Comparison of ENCODE assay signal across 24 mouse cellular contexts in genomic region chr16:76357155-76357554, GRCm38 (mm10). TPM values are rescaled to one million over a fixed set of nuclear protein-coding genes. Genes with fewer than 3 reads are reported as not detected.
A peak's percentile ranks its signal among the peaks of the same experiment; 100 is the strongest.
DNase-seq lines count a peak whose midpoint lies in the region; ATAC-seq and TF ChIP-seq lines count a peak whose summit lies in the region.
"Had no signal": no experiment of that assay in that cellular context is flagged by ENCODE, and none has a peak within 500 bp of the region (broad histone marks: within the 10 kb centered on the region; RNA-seq: fewer than 3 reads in every experiment).

No protein-coding gene starts in this region.

- H3K27ac ChIP-seq in intestine, embryonic 16.5 days (ENCODE audit: low read length), result peak overlapping the region; percentile 31; the same call in 1 of the 2 replicates
- no peak overlapping the region for H3K27ac ChIP-seq in thymus, adult 2 months (ENCODE audit: control insufficient read depth, insufficient read depth, low read length)
- H3K27ac ChIP-seq: hindbrain, embryonic 10.5 days; hindbrain, embryonic 13.5 days had no signal

- 82% methylated on average over 12 of the region's 12 CpGs for WGBS in intestine, embryonic 16.5 days
- WGBS in thymus, adult 2 months, result 93% methylated on average over 12 of the region's 12 CpGs

- no peaks in the 10 kb centered on the region for H3K36me3 ChIP-seq in intestine, embryonic 16.5 days (ENCODE audit: control insufficient read depth, insufficient read depth, low read length)
- peaks cover 2% of the 10 kb centered on the region; the same call in 1 of the 2 replicates for H3K36me3 ChIP-seq in thymus, adult 2 months (ENCODE audit: control insufficient read depth, insufficient read depth, low read length)
- H3K36me3 ChIP-seq: hindbrain, embryonic 13.5 days had no signal

- peaks cover 23% of the 10 kb centered on the region for H3K4me1 ChIP-seq in intestine, embryonic 16.5 days (ENCODE audit: control insufficient read depth, insufficient read depth, low read length)
- H3K4me1 ChIP-seq in thymus, adult 2 months (replicated peaks; ENCODE audit: control insufficient read depth, insufficient read depth, low read length), result peaks cover 31% of the 10 kb centered on the region

- peak; percentile 46 for ATAC-seq in CD4-positive, CD25-positive, alpha-beta regulatory T cell, adult 4 months
- no peak for ATAC-seq in intestine, embryonic 16.5 days
- no peak for ATAC-seq in erythroblast, adult 5-6 weeks (replicated peaks; ENCODE audit: low FRiP score, poor library complexity, severe bottlenecking)
- ATAC-seq: forebrain, embryonic 14.5 days; forebrain, postnatal 0 days; hindbrain, embryonic 16.5 days; Patski had no signal

- no peak for TF ChIP-seq POLR2A in thymus, adult 2 months (IDR thresholded peaks at IDR 0.05; ENCODE audit: control insufficient read depth, extremely low read depth, insufficient read depth, low read length, poor library complexity)

- no peaks in the 10 kb centered on the region for H3K27me3 ChIP-seq in intestine, embryonic 16.5 days (replicated peaks; ENCODE audit: control insufficient read depth, insufficient read depth, low read length)
- no peaks in the 10 kb centered on the region for H3K27me3 ChIP-seq in thymus, adult 2 months (ENCODE audit: control insufficient read depth, insufficient read depth, low read length)
- H3K27me3 ChIP-seq: CH12.LX; hindbrain, embryonic 13.5 days; Patski had no signal

- H3K4me2 ChIP-seq in intestine, embryonic 16.5 days (ENCODE audit: low read depth, low read length), result peak overlapping the region; percentile 55
- H3K4me2 ChIP-seq: heart, embryonic 11.5 days; hindbrain, embryonic 13.5 days had no signal

- no peaks in the 10 kb centered on the region for H3K9me3 ChIP-seq in intestine, embryonic 16.5 days (ENCODE audit: control insufficient read depth, low read length)
- H3K9me3 ChIP-seq: G1E; hindbrain, embryonic 10.5 days; hindbrain, embryonic 13.5 days had no signal

- peak; percentile 65 for DNase-seq in induced T-regulatory cell, adult 2 months (ENCODE audit: low read depth)
- no peak for DNase-seq in right cerebral cortex, postnatal 25 days
- DNase-seq in thymus, adult 2 months, result no peak
- DNase-seq: adrenal gland, adult 8-10 months; adrenal gland, postnatal 25 days; cerebellum, adult 11-12 months; cerebellum, adult 8-10 months; cerebellum, postnatal 10 days; cerebellum, postnatal 36 days; forebrain, postnatal 0 days; gastrocnemius, postnatal 36 days; heart, postnatal 36 days; kidney, adult 2 months had no signal

- H3K4me3 ChIP-seq in intestine, embryonic 16.5 days (ENCODE audit: low read length), result no peak overlapping the region
- no peak overlapping the region for H3K4me3 ChIP-seq in thymus, adult 2 months (ENCODE audit: control insufficient read depth, insufficient read depth, low read length)
- H3K4me3 ChIP-seq: hindbrain, embryonic 10.5 days; hindbrain, embryonic 13.5 days had no signal

- no peak for TF ChIP-seq CTCF in thymus, adult 2 months (IDR thresholded peaks at IDR 0.05; ENCODE audit: borderline replicate concordance, control insufficient read depth, extremely low read depth, insufficient read depth, low read length, poor library complexity)

- H3K9ac ChIP-seq in intestine, embryonic 16.5 days (ENCODE audit: low read depth, low read length), result no peak overlapping the region
- H3K9ac ChIP-seq: forebrain, postnatal 0 days; hindbrain, embryonic 13.5 days had no signal

RNA-seq across cellular contexts. Expression of gene Nrip1, which starts 16.5 kb away (rescaled TPM):
- polyA plus RNA-seq in CD4-positive, CD25-positive, alpha-beta regulatory T cell, adult 4 months (2017; shearing (Covaris generic)), result 10 to 100 TPM; 42.3 to 52.8 TPM
- polyA plus RNA-seq in intestine, embryonic 16.5 days (2015; fragmentation: Nextera tagmentation; extraction: Ambion mirVana), result 31.2 and 35.5 TPM in 2 replicates
- 66.7 and 71.5 TPM in 2 replicates for total RNA-seq in erythroblast, adult 5-6 weeks (2015; ENCODE audit: low replicate concordance)
- total RNA-seq in erythroblast, adult 5-6 weeks (2017; ENCODE audit: low replicate concordance), result 68.1 and 82.0 TPM in 2 replicates
- polyA plus RNA-seq in thymus, adult 2 months (2012; rRNA removed), result 23.7 and 44.1 TPM in 2 replicates
- total RNA-seq: CH12.LX had no signal
